Mouse (Mus musculus) G1E (cell line): ENCODE measurements around the gene Tmem203. TPM values are rescaled to one million over a fixed set of nuclear protein-coding genes. Genes with fewer than 3 reads are reported as not detected.
A peak's percentile ranks its signal among the peaks of the same experiment; 100 is the strongest.

Experiments used
- ATAC-seq: 2 replicates; pipeline ENCODE4 v1.8.0; 2016; ENCODE audit warnings: mild to moderate bottlenecking; ENCODE audit not compliant: insufficient number of reproducible peaks, poor library complexity, low FRiP score, severe bottlenecking; ENCODE audit errors: extremely low read depth
- DNase-seq: peaks from one replicate; pipeline ENCODE4 v3.0.0; 2012; ENCODE audit warnings: low spot score
- H3K27me3 ChIP-seq: 2 replicates; pipeline ENCODE4 v1.6.1; 2012; ENCODE audit warnings: mild to moderate bottlenecking, low read length, inconsistent platforms; ENCODE audit not compliant: insufficient read depth
- H3K36me3 ChIP-seq: replicated peaks from 2 replicates; pipeline ENCODE3; 2012; ENCODE audit warnings: mild to moderate bottlenecking, inconsistent platforms
- H3K4me1 ChIP-seq: 2 replicates; pipeline ENCODE4 v1.6.1; 2012; ENCODE audit warnings: low read depth, low read length, inconsistent platforms, mixed read lengths; ENCODE audit not compliant: insufficient read depth
- H3K4me3 ChIP-seq: 2 replicates; pipeline ENCODE4 v1.5.1; 2012; ENCODE audit warnings: low read depth, mild to moderate bottlenecking, inconsistent platforms, low read length, moderate library complexity, mixed read lengths
- H3K9me3 ChIP-seq: replicated peaks from 2 replicates; pipeline ENCODE4 v1.6.1; 2012; ENCODE audit warnings: inconsistent platforms
- CTCF ChIP-seq: IDR thresholded peaks from 2 replicates; pipeline ENCODE4 v1.5.1; 2012; ENCODE audit warnings: low read depth, low read length, inconsistent platforms, mixed read lengths
- GATA1 ChIP-seq: IDR thresholded peaks from 2 replicates; pipeline ENCODE4 v1.6.1; 2012; ENCODE audit warnings: borderline replicate concordance, low read length, inconsistent platforms, mixed read lengths
- GATA2 ChIP-seq: IDR thresholded peaks from 2 replicates; pipeline ENCODE4 v1.6.1; 2012; ENCODE audit warnings: low read depth, low read length, inconsistent platforms, borderline replicate concordance
- POLR2AphosphoS5 ChIP-seq: IDR thresholded peaks from 2 replicates; pipeline ENCODE4 v1.6.1; 2012; ENCODE audit warnings: low read depth, low read length, inconsistent platforms; ENCODE audit not compliant: insufficient replicate concordance
- TAL1 ChIP-seq: conservative IDR thresholded peaks from 2 replicates; pipeline ENCODE4 v1.6.1; 2012; ENCODE audit warnings: low read depth, low read length, inconsistent platforms, mixed read lengths
- polyA plus RNA-seq: library from polyadenylated mRNA; stranded (reverse); fragments of >175 nt; gene quantifications from 2 replicates; pipeline ENCODE4 v1.2.3, GENCODE M21; 2012
- total RNA-seq, 2 experiments: library from RNA; stranded (forward) in 1 of 2; stranded (reverse) in 1 of 2; fragments of 200-1000 nt in 1 of 2; fragments of >200 nt in 1 of 2; fragmentation: Nextera tagmentation in 1 of 2; gene quantifications; 2 replicates each; pipeline ENCODE4 v1.2.3; 2014 to 2017

Tmem203 gene
- total and polyA plus RNA-seq, 3 experiments: 7.8 to 15.5 (median 14.6) TPM

DNA sequence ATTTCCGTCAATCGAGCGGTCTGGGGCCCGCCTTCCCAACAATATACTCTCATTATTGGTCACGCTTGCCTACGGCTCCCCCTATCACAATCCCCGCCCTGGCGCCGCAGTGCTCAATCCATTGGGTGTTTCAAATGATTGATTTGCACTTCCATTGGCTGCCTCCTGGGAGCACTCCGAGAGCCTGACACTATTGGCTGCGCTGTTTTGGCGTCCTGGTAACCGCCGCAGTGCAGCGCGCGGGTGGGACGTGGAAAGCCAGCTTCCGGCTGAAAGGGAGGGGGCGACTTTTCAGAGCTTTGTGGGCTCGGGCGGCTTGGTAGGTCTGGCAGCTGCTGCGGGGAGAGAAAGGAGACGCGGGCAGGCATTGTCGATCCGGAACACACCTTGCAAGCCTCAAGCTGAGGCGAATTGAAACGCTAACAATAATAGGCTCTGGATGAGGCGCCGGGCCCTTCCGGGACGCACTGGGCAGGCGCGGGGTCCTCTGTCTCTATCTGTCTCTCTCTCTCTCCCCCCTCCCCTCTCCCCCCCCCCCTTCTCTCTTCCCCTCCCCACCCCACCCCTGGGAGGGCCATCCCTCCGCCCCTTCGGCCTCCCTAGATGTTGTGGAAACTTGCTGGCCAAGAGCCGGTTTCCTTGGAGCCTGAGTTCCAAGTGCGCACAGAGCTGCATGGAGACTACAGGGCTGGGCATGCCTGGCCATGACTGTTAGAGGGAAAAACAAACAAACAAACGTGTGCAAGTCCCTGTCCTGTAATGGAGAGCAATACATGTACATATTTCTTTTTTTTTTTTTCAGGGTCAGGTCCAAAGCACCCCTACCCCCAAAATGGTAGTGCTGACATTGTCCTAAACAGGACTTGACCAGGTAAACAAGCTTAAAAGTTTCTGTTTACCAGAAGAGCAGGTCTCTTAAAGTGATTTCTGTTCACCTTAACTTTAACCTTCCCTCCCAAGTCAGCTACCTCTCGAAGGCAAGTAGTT lies 30.2 kb upstream of the Tmem203 start:
- Histone ChIP-seq H3K9me3 (no peaks in the 10 kb centered on the region), H3K4me1 (peaks cover 59% of the 10 kb centered on the region), H3K27me3 (peaks cover 1% of the 10 kb centered on the region; the same call in 1 of the 2 replicates), H3K4me3 (peak overlapping the region; percentile 93), H3K36me3 (peaks cover 34% of the 10 kb centered on the region)
- ATAC-seq: peak; percentile 86
- TF ChIP-seq POLR2AphosphoS5 (no peak), GATA1 (no peak), GATA2 (no peak), CTCF (no peak), TAL1 (no peak)
- peak; percentile 99 for DNase-seq

DNA sequence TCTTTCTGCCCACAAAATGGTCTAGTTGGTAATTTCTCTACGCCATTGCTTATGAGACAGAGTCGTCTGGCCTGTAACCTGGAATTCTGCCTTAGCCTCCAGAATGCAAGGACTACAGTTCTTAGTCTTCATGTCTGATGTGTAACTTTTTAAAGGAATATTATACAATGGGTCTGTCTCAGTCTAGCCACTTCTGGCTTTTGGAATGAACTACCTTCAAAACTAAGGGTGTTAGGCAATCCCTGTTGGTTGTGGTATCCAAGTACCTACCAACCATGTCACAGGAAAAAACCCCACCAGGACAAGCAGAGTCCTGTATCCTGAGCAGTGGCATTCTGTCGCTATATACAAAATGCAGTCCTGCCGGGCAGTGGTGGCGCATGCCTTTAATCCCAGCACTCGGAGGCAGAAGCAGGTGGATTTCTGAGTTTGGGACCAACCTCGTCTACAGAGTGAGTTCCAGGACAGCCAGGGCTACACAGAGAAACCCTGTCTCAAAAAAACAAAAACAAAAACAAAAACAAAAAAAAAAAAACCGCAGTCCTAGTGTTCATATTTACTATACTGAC lies 29.3 kb upstream of the Tmem203 start:
- peaks cover 10% of the 10 kb centered on the region for H3K27me3 ChIP-seq
- DNase-seq (no peak), ATAC-seq (no peak)
- peaks cover 67% of the 10 kb centered on the region for H3K4me1 ChIP-seq
- H3K36me3 ChIP-seq: peaks cover 31% of the 10 kb centered on the region
- H3K9me3 ChIP-seq: no peaks in the 10 kb centered on the region
- TF ChIP-seq GATA2 (no peak), POLR2AphosphoS5 (no peak), GATA1 (no peak), CTCF (no peak), TAL1 (no peak)
- H3K4me3 ChIP-seq: peak overlapping the region; percentile 93; the same call in 1 of the 2 replicates

DNA sequence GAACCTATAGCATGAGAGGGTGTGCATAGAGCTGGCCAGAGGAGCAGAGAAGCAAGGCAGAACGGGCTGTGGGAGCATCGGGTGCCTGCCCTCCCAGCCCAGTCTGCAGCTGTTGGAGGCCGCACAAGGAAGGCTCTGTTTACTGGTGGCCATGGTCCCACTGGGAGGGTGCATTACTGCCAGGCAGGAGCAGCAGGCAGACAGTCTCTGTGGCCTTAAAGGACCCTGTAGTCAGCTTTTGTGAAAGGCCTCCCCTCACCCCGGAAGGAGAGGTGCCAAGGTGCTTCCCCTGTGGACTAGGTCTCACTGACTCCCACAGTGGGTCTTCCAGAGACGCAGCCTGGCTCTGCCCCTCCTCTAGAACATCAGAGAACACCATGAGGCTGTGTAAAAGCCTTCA lies 28.4 kb upstream of the Tmem203 start:
- ATAC-seq (no peak), DNase-seq (no peak)
- H3K9me3 ChIP-seq: no peaks in the 10 kb centered on the region
- peaks cover 25% of the 10 kb centered on the region for H3K36me3 ChIP-seq
- peaks cover 69% of the 10 kb centered on the region for H3K4me1 ChIP-seq
- no peak overlapping the region for H3K4me3 ChIP-seq
- H3K27me3 ChIP-seq: peaks cover 19% of the 10 kb centered on the region
- TF ChIP-seq POLR2AphosphoS5: no peak

DNA sequence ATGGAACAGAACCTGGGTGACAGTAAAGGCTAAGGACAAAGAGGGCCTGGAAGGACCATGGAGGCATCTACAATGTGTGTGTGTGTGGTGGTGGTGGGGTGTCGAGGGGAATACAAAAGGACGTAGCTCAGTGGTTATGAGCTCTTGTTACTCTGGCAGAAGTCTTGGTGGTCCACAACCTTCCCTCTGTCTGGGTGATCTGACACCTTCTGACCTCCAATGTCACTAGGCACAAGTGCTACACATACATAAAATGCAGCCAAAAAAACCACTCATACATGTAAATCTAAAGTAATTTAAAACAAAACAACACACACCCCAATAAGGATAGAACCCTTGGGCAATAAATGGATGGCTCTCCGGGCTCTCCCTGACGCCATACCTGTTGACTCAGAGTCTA lies 27.8 kb upstream of the Tmem203 start:
- no peak for TF ChIP-seq CTCF
- no peak for TF ChIP-seq GATA1
- no peak for TF ChIP-seq TAL1
- no peak for TF ChIP-seq POLR2AphosphoS5
- TF ChIP-seq GATA2: no peak

GRCm38 (mm10) chr2:25228431-25228889 lies 26.8 kb upstream of the Tmem203 start:
- Histone ChIP-seq H3K36me3 (peaks cover 15% of the 10 kb centered on the region), H3K27me3 (peaks cover 22% of the 10 kb centered on the region), H3K9me3 (no peaks in the 10 kb centered on the region), H3K4me3 (peak overlapping the region; percentile 62; the same call in 1 of the 2 replicates), H3K4me1 (peaks cover 79% of the 10 kb centered on the region)
- TF ChIP-seq CTCF (peak; percentile 67), TAL1 (no peak)
- DNase-seq (peak; percentile 75), ATAC-seq (0 out of 2 replicates have a peak, but pooled peaks have one; percentile 24)

More for the DNA sequence above, 27.8 kb upstream of the Tmem203 start:
- ATAC-seq (no peak), DNase-seq (no peak)
- peaks cover 20% of the 10 kb centered on the region for H3K36me3 ChIP-seq
- H3K4me3 ChIP-seq: no peak overlapping the region
- peaks cover 69% of the 10 kb centered on the region for H3K4me1 ChIP-seq
- peaks cover 22% of the 10 kb centered on the region for H3K27me3 ChIP-seq
- no peaks in the 10 kb centered on the region for H3K9me3 ChIP-seq

DNA sequence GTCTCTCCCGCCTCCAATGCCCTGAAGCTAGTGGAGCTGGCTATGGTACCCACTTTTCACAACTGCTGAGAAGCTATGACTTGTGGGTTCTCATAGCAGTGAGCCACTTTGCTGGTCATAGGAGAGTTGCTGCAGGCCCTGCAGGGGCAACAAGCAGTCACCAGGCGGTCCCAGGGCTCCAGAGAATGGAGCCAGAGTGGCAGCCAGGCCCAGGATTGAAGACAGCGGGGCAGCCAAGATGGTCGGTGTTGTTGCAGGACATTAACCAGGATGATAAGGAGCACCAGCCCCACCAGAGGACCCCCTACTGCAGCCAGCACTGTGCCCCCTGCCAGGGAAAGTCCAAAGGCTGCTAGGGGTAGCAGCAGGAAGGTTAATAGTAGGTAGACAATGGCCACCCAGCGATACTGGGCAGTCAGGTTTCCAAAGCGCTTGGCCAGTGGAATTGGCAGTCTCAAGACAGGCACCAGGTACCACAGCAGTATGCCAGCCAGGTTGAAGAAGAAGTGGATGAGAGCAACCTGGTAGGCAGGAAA lies 26.2 kb upstream of the Tmem203 start:
- H3K4me3 ChIP-seq: no peak overlapping the region; the same call in 1 of the 2 replicates
- TF ChIP-seq POLR2AphosphoS5 (no peak), TAL1 (no peak), GATA1 (no peak), CTCF (no peak), GATA2 (no peak)
- ATAC-seq (no peak), DNase-seq (no peak)
- H3K36me3 ChIP-seq: peaks cover 9% of the 10 kb centered on the region
- peaks cover 22% of the 10 kb centered on the region for H3K27me3 ChIP-seq
- H3K4me1 ChIP-seq: peaks cover 85% of the 10 kb centered on the region
- no peaks in the 10 kb centered on the region for H3K9me3 ChIP-seq
